Mouse (Mus musculus) layer of hippocampus, postnatal 10 days (tissue): ENCODE data around the gene Prkaa1. TPM values are rescaled to one million over a fixed set of nuclear protein-coding genes. Genes with fewer than 3 reads are reported as not detected.
A peak's percentile ranks its signal among the peaks of the same experiment; 100 is the strongest.
"Not testable (repeated sequence)": the region's sequence is repeated elsewhere in the genome, so short reads cannot be mapped to it uniquely, and the experiment has no call there.

ENCODE experiments used
- DNase-seq, 2 experiments: peaks; one replicate each; pipeline ENCODE4 v3.0.0; 2021; ENCODE audit warnings: low spot score in 2 of 2
- total RNA-seq, 2 experiments: library from RNA; stranded (reverse); gene quantifications; 2 replicates each; pipeline ENCODE4 v1.2.3; 2021

The Prkaa1 gene
- total RNA-seq, 2 experiments from 2014 or later, result 19.9 to 21.3 TPM

DNA sequence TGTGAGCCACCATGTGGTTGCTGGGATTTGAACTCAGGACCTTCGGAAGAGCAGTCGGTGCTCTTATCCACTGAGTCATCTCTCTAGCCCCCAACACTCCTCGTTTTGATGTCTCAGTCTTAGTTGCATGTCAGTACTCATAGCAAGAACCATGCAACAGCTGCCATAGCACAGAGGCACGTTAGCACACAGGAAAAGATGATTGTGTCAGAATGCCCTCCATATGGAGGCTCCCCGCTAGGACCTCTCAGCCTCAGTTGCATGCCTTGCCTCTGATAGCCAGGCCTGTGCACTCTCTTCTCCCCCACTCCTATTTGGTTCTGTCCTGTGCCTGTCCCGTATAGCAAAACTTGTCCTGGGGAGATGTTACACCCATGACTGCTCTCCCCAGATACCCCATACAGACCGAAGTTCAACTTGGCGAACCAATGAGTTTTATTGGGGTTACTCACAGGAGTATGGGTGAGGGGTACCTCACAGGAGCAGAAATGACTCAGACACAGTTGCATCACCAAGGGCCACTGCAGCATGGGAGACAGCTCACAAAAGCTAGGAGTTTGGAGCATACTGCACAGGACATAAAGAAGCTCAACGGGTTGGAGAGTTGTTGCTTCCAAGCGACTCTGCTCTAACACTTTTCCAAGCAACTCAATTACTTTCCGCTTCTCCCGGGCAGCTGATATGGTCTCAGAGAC lies 14.4 kb upstream of the Prkaa1 start:
- no peak for DNase-seq

- DNase-seq, result not testable (repeated sequence)
Measured at GRCm38 (mm10) chr15:5130887-5131668, 12.6 kb upstream of the Prkaa1 start.

- DNase-seq, result no peak
Measured at GRCm38 (mm10) chr15:5133301-5133700, 10.4 kb upstream of the Prkaa1 start.

DNA sequence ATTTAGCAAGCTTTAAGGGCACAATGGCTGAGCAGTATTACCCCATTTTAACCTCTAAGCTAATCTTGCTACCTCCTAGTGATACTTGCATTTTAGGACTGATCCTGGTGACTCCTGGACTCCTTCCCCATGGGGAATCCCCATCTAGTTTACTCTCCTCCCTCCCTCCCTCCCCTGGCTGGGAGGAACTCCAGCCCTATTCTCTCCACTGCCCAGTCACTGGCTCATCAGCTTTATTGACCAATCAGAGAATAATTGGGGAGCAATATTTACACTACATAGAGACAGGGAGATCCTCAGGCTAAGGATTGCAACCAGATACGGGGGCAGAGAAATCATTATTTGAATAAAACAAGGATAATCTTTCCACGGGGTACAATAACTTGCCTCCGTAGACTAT lies 9.5 kb upstream of the Prkaa1 start:
- DNase-seq, result no peak

DNA sequence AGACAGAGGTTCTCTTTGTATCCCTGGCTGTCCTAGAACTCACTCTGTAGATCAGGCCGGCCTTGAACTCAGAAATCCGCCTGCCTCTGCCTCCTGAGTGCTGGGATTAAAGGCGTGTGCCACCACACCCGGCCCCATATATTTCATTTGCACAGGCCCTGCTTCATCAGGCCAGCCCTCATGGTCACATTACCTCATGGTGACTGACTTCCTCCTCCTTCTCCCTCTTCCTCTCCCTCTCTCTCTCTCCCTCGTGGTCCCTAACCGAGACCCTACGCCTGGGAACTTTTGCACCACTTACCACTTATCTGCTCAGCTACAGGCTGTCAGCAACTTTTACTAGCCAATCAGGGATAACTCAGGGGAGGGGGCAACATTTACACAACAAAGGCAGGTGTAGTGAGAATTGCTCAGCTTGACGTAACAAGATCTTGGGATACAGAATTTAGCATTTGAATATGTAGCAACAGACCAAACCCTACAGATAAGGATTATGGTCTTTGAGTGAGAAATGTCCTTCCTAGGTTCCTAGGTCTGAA lies 8.6 kb upstream of the Prkaa1 start:
- no peak for DNase-seq

DNA sequence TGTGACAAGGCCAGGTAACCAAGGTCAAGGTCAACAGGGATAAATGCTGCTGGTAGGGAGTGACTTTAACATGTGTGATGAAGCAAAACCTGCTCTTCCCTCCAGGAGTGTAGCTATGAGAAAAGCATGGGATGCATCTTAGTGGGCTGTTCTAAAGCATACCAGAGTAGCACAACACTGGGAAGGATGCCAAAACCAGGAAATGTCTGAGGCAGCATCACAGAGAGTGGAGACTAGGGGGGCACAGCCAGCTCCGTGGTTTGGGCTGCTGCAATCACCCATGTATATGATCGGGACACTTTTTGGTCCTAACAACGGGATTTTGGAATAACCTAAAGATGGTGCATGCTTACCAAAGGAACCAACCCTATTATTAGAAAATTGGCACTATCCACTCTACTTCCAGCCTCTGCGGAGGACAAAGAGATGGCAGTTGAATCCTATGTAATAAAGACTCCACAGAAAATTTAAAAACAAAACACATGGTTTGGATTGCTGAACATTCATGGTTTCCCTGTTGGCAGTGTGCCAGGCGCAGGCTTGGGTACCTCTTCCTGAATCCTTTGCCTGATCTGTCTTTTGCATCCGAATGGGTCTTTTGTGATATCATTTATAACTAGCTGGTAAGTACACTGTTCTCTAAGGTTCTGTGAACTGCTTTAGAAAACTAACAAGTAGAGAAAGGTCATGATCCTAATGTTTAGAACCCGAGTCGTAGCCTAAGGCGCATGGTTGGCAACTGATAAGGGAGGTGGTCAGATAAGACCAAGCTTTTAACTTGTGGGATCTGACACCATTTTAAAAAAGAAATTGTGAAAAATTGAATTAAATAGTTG lies 5.4 kb upstream of the Prkaa1 start:
- DNase-seq, result no peak

DNA sequence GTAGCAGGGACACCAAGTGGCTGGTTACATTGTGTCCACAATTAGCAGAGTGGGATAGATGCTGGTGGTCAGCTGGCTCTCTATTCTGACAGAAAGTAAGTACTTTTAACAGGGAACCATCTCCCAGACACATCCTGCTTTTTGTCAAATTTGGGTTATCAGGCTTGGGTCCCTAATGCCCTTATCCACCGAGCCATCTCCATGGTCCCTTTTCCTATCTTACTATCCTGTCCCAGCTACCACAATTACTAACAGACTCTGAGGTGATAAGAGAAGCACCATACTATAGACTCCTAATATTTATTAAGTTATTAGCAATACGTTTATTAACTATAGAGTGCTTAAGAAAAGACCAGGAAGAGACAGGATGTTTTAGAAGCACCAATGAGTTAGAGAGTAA lies 4.3 kb upstream of the Prkaa1 start:
- no peak for DNase-seq

DNA sequence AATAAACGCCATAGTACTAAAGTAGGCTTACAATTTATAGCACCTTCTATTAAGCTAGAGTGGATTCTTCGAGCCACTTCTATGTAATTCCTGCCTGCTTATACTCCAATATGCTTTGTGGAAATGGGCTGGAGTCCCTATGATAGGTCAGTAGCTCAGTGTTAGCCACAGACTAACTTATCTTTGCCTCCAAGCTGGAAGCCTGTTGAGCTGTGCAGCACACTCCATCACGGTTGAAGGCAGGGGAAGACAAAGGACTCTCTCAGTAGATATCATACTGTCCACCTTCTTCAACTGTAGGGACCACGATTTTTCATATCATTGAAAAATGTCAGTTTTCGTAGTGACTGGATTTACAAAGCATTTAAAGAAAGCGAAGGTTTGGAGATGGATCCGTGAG lies 3.8 kb upstream of the Prkaa1 start:
- DNase-seq, result no peak

DNA sequence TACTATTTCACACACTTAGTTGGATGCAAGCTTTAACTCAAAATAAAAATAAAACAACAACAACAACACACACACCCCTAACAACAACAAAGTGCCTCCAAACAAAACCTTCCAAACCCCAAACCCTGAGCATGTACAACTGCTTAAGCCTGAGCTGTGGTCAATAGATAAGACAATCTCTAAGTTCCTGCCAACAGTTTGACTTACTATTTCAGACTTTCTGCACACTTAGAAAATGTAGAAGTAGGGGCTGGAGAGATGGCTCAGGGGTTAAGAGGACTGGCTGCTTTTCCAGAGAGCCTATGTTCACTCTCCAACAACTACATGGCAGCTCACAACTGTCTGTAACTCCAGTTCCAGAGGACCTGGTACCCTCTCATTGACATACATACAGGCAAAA lies 3.3 kb upstream of the Prkaa1 start:
- no peak for DNase-seq

GRCm38 (mm10) chr15:5142047-5142446 lies 1.6 kb upstream of the Prkaa1 start:
- DNase-seq, result no peak

DNA sequence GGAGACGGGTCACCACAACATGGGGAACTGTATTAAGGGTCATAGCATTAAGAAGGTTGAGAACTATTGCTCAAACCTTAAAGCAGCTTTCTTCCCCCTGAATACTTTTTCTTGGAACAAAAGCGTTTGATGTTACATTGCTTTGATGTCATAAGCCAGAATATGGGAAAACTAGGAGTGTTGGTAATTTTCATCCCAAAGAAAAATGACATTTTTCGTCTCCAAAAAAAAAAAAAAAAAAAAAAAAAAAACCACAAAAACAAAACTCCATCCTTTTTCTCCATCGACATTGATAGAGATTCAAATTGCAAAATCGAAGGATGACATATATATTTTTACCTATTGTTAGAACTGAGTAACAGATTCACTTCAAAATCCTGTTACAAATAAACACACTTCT lies 947 bp upstream of the Prkaa1 start:
- no peak for DNase-seq

- DNase-seq, result peak; percentile 76 to 82
Measured at GRCm38 (mm10) chr15:5144021-5144778, 539 bp downstream of the Prkaa1 start.

DNA sequence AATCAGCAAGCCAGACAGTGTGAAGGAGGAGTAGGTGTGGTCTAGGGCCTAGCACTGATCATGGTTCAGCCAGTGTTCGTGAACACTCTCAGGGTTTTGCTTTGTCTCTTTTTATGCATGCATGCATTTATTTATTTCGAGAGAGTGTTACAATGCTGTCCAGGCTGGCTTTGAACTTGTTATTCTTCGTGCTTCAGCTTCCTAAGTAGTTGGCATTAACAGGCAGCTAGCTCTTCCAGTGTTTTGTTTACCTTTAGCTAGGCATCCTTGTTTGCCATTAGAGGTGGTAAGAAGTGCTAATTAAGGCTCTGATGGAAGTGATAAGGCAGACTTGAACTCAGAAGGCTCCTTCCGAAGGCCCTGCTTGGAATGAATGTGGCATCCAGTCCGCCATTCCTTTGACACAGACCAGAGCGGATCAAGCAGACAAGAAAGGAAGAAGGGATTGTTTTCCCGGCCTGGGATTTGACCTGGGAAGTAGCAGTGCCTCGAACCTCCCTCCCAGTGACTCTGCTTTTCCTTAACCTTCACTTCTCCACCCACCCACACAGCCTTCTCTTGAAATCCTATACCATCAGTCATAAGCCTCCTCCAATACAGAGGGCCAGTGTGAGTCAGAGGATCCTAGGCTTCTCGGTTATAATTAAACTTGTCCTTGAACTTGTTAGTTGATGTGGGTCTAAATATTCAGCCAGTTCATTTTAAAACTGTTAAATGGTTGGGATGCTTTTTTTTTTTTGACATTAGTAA lies 1.7 kb downstream of the Prkaa1 start:
- DNase-seq, result no peak

- no peak for DNase-seq
Measured at GRCm38 (mm10) chr15:5149187-5149586, 5.5 kb downstream of the Prkaa1 start.

- DNase-seq, result no peak
Measured at GRCm38 (mm10) chr15:5152171-5152570, 8.5 kb downstream of the Prkaa1 start.

DNA sequence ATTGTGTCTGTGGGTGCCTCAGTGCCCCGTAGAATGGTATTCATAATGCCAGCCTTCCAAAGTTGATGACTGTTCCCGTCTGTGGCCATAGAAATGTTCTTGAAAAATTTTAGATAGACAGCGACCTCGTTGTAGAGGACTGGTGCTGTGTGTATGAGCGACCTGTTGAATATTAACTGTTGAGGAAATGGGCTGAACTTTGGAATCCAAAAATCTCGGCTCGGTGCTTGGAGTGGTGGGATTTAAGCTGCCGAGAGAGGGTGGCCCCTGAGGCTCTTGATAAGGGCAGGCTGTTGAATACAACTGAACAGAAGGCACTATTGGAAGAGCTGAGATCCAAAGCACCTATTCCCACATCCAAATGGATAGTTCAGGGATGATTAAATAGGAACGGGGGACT lies 11.0 kb downstream of the Prkaa1 start:
- DNase-seq, result no peak

- DNase-seq, result no peak
Measured at GRCm38 (mm10) chr15:5155093-5155492, 11.4 kb downstream of the Prkaa1 start.

GRCm38 (mm10) chr15:5156355-5156754 lies 12.7 kb downstream of the Prkaa1 start:
- DNase-seq, result no peak

DNA sequence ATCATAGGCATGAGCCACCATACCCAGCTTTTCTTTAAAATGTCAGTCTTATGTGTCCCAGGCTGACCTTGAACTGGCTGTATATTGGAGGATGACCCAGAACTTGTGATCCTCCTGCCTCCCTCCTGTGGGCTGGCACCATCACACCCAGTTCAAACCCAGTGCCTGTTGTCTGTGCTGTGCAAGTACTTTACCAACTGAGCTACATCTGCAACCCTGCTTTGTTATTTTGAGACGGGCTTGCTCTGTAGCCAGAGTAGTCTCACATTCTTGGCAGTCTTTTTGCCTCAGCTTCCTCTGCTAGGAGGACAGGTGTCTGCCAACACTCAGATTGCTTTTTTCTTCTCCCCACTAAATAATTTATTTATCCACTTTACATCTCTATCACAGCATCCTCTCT lies 13.7 kb downstream of the Prkaa1 start:
- no peak for DNase-seq

DNA sequence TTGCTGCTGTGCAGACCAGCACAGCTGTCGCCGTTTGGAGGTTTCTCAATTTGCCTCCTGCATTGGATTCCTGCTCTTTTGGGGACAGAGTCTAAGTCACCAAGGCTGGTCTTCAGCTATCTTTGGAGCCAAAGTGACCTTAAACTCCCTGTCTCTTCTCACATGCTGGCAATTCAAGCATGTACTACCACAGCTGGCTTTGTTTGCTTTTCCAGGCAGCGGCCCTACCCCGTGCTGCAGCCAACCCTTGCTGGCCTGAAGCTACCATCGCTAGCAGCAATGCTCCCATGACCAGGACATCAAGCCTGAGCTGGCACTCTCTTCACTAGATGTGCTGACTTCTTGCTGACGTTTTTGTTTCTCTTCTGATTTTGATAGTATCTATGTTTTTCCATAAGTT lies 15.2 kb downstream of the Prkaa1 start:
- DNase-seq, result no peak
